Mouse (Mus musculus) heart, embryonic 11.5 days (tissue): ENCODE measurements around the gene Hibadh. TPM values are rescaled to one million over a fixed set of nuclear protein-coding genes. Genes with fewer than 3 reads are reported as not detected.

Source experiments
- ATAC-seq: fragments of 200-750 bp; cut with Nextera tagmentation; replicated peaks from 2 replicates; pipeline ENCODE4 v1.8.0; 2017; ENCODE audit warnings: moderate library complexity; ENCODE audit not compliant: insufficient number of reproducible peaks, low FRiP score, low TSS enrichment
- H3K27ac ChIP-seq: fragments of 300-500 bp; sonication (generic); 2 replicates; pipeline ENCODE4 v1.5.1; 2014; ENCODE audit warnings: mild to moderate bottlenecking, low read depth, low read length
- H3K27me3 ChIP-seq: fragments of 300-500 bp; sonication (generic); 2 replicates; pipeline ENCODE4 v1.6.1; 2014; ENCODE audit warnings: mild to moderate bottlenecking, low read length, mixed read lengths; ENCODE audit not compliant: control insufficient read depth, insufficient read depth
- H3K36me3 ChIP-seq: fragments of 300-500 bp; sonication (generic); 2 replicates; pipeline ENCODE4 v1.6.1; 2014; ENCODE audit warnings: mild to moderate bottlenecking, low read length, moderate library complexity, mixed read lengths; ENCODE audit not compliant: control insufficient read depth, insufficient read depth
- H3K4me1 ChIP-seq: fragments of 300-500 bp; sonication (generic); 2 replicates; pipeline ENCODE4 v1.6.1; 2014; ENCODE audit warnings: low read length; ENCODE audit not compliant: control insufficient read depth, insufficient read depth
- H3K4me2 ChIP-seq: fragments of 300-500 bp; sonication (generic); 2 replicates; pipeline ENCODE4 v1.6.1; 2014; ENCODE audit warnings: mild to moderate bottlenecking, moderate library complexity
- H3K4me3 ChIP-seq: fragments of 300-500 bp; sonication (generic); 2 replicates; pipeline ENCODE4 v1.5.1; 2014; ENCODE audit warnings: low read depth, low read length
- H3K9ac ChIP-seq: fragments of 300-500 bp; sonication (generic); 2 replicates; pipeline ENCODE4 v1.6.1; 2014; ENCODE audit warnings: mild to moderate bottlenecking, low read depth, low read length, moderate library complexity
- H3K9me3 ChIP-seq: fragments of 300-500 bp; sonication (generic); replicated peaks from 2 replicates; pipeline ENCODE4 v1.6.1; 2016; ENCODE audit warnings: low read length; ENCODE audit not compliant: control insufficient read depth
- WGBS: fragments of 180-500 bp; shearing (Covaris S2); extraction: QIAGEN DNeasy Blood & Tissue Kit; methylation state at CpG from one replicate; pipeline ENCODE4 v1.1.7; 2014; ENCODE audit not compliant: insufficient replicate concordance; 5-methylcytosine and 5-hydroxymethylcytosine counted together
- polyA plus RNA-seq: library from polyadenylated mRNA; unstranded; fragments of >200 nt; fragmentation: Nextera tagmentation; extraction: Ambion mirVana; gene quantifications from 2 replicates; pipeline ENCODE4 v1.2.1, GENCODE M21; 2014

Hibadh gene
- polyA plus RNA-seq, 1 experiment from 2014 or later = 86.9 TPM

DNA sequence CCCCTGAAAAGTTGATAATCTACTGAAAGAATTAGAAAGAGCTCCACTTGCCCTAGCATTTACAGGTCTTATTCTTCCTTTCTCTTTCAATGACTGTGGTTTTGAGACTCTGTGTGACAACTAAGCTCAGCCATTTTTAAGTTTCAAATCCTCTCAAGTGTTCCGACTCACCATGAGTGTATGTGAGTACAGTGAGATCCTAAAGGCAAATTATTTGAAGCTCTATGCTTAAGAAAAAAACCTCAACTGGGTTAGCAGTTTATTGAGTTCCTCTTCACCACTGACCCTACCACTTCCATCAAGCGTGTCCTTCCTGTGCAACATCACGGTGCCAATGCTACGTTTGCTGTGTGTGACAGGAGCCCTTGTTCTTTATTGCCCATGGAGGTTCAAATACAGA, 9.6 kb downstream of the Hibadh start:
- no peak for ATAC-seq
- Histone ChIP-seq H3K36me3 (no peaks in the 10 kb centered on the region), H3K27ac (no peak overlapping the region), H3K4me3 (no peak overlapping the region), H3K9me3 (no peaks in the 10 kb centered on the region), H3K27me3 (no peaks in the 10 kb centered on the region), H3K4me1 (no peaks in the 10 kb centered on the region), H3K4me2 (no peak overlapping the region), H3K9ac (no peak overlapping the region)
- 91% methylated on average over 4 of the region's 4 CpGs for WGBS

GRCm38 (mm10) chr6:52629180-52629579, 11.0 kb downstream of the Hibadh start:
- Histone ChIP-seq H3K4me2 (no peak overlapping the region), H3K36me3 (0 out of 2 replicates have a peak, but pooled peaks cover 2% of the 10 kb centered on the region), H3K9me3 (no peaks in the 10 kb centered on the region), H3K9ac (no peak overlapping the region), H3K27ac (no peak overlapping the region), H3K4me1 (no peaks in the 10 kb centered on the region), H3K4me3 (no peak overlapping the region), H3K27me3 (no peaks in the 10 kb centered on the region)
- no peak for ATAC-seq
- 93% methylated on average over 4 of the region's 4 CpGs for WGBS

DNA sequence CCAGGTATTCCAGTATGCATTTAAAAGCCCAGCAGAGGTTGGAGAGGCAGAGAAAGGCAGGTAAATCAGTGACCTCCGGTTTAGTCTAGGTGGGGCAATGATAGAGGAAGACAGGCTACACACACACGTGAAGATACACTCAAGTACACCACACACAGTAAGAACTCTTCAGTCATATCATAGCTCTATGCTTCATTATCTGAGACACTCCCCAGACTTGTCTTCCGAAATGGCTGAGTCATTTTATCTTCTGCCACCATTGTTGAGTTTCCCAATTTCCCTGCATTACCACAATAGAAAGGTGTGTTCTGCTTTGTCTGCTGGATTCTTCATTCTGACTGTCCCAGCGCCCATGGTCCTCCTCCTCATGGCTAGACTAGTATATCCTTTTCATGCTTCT, 13.5 kb downstream of the Hibadh start:
- no peak overlapping the region for H3K4me2 ChIP-seq
- H3K4me3 ChIP-seq = no peak overlapping the region
- H3K9me3 ChIP-seq = no peaks in the 10 kb centered on the region
- ATAC-seq = no peak
- H3K36me3 ChIP-seq = 0 out of 2 replicates have a peak, but pooled peaks cover 2% of the 10 kb centered on the region
- H3K4me1 ChIP-seq = 0 out of 2 replicates have a peak, but pooled peaks cover under 1% of the 10 kb centered on the region
- H3K9ac ChIP-seq = no peak overlapping the region
- H3K27ac ChIP-seq = no peak overlapping the region
- no peaks in the 10 kb centered on the region for H3K27me3 ChIP-seq
- WGBS = 85% methylated on average over 4 of the region's 4 CpGs

GRCm38 (mm10) chr6:52623741-52624140, 16.4 kb downstream of the Hibadh start:
- H3K9me3 ChIP-seq = no peaks in the 10 kb centered on the region
- no peak overlapping the region for H3K4me2 ChIP-seq
- no peak overlapping the region for H3K4me3 ChIP-seq
- H3K36me3 ChIP-seq = 0 out of 2 replicates have a peak, but pooled peaks cover 2% of the 10 kb centered on the region
- no peak overlapping the region for H3K9ac ChIP-seq
- H3K4me1 ChIP-seq = 0 out of 2 replicates have a peak, but pooled peaks cover 2% of the 10 kb centered on the region
- H3K27ac ChIP-seq = no peak overlapping the region
- no peak for ATAC-seq
- H3K27me3 ChIP-seq = no peaks in the 10 kb centered on the region
- WGBS = 90% methylated on average over 3 of the region's 3 CpGs

DNA sequence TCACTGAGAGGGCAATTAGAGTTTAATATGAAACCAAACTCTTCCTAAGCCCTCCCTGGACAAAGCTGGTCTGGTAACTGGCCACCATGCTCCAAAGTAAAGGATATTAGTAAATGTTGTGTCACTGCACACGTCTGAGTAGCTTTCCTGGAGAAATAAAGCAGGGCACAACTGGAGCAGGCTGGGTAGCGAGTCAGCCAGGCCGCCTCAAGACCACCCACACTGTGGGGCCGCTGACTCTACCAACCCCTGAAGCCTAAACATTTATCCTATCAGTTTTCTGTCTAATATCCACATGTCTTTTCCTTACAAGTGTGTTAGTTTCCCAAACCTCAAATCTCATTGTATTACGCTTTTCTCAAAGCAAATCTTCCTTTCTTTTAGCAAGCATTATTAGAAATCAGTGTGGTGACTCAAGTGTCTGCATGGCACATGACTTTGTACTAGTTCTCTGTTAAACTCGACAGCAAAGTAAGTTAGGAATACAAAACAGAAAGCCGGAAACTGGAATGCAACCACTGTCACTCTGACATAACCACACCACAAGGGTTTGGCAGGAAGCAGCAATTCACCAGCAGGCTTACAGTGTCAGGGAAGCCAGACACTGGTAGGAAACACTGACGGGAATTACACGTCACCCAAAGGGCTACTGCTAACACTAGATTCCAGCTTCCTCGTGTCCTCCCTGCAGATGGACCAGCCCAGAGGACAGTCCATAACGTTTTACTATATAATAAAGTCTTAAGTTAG, 18.3 kb downstream of the Hibadh start:
- 62% methylated on average over 11 of the region's 11 CpGs for WGBS
- ATAC-seq = no peak
- Histone ChIP-seq H3K4me2 (no peak overlapping the region), H3K9ac (no peak overlapping the region), H3K27ac (0 out of 2 replicates have a peak overlapping the region, but pooled peaks have one; percentile 3), H3K36me3 (0 out of 2 replicates have a peak, but pooled peaks cover 2% of the 10 kb centered on the region), H3K27me3 (no peaks in the 10 kb centered on the region), H3K4me3 (no peak overlapping the region), H3K9me3 (no peaks in the 10 kb centered on the region), H3K4me1 (0 out of 2 replicates have a peak, but pooled peaks cover 2% of the 10 kb centered on the region)

DNA sequence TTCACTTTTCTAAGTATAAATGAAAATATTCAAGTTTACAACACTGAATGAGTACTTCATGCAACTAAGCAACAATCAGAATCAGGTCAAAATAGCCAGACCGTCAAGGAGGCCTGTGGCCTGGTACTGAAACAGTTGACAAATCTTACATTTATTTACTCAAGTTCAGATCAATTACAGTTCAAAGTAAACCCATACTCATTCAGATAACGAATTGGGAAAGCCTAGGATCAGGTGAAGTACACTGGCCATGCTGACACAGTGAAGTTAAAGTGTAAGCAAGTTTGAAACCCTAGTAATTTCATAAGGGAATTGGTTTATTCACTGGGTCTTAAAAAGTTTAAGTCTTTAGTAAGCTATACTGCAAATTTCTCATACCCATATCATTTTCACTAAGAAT, 20.1 kb downstream of the Hibadh start:
- WGBS = 83% methylated on average over 2 of the region's 2 CpGs
- 0 out of 2 replicates have a peak, but pooled peaks cover 2% of the 10 kb centered on the region for H3K4me1 ChIP-seq
- no peaks in the 10 kb centered on the region for H3K27me3 ChIP-seq
- H3K4me2 ChIP-seq = no peak overlapping the region
- no peaks in the 10 kb centered on the region for H3K9me3 ChIP-seq
- H3K9ac ChIP-seq = no peak overlapping the region
- H3K36me3 ChIP-seq = 0 out of 2 replicates have a peak, but pooled peaks cover 2% of the 10 kb centered on the region
- H3K27ac ChIP-seq = no peak overlapping the region
- ATAC-seq = no peak
- no peak overlapping the region for H3K4me3 ChIP-seq

DNA sequence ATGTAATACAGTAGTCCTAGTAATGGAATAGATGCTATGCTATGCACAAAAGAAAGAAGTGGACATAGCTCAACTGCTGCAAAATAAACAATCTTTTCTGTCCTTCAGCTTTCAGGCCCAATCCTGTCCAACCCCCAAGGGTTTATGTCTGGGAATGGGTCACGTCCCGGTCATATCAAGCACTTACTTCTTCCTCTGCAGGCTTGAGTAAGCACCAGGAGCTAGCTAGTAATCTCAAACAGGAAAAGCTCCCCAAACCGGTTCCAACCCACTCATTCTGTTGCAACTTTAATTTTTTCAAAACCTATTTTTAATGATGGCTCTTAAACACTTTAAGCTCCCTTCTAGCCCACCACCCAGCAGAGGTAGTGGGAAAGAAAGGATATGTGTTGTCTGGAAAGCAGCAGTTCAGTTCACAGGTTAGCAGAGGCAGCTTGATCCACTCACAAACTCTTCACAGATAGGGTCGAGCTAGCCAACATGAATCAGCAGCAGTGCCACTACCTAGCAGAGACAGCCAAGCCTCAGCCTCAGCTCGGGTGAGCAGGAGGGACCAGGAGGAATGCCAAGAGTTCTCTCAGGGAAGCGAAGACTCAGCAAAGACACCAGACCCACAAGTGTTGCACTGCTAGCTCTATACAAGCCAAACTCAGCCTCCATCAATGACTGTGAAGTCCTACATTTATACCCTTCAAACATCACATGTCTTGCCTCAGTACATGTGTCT, 30.4 kb downstream of the Hibadh start:
- ATAC-seq = no peak
- 72% methylated on average over 6 of the region's 6 CpGs for WGBS
- Histone ChIP-seq H3K4me3 (no peak overlapping the region), H3K27me3 (no peaks in the 10 kb centered on the region), H3K36me3 (no peaks in the 10 kb centered on the region; the same call in 1 of the 2 replicates), H3K4me2 (no peak overlapping the region), H3K27ac (peak overlapping the region; percentile 30; the same call in 1 of the 2 replicates), H3K9ac (no peak overlapping the region), H3K9me3 (no peaks in the 10 kb centered on the region), H3K4me1 (no peaks in the 10 kb centered on the region)

GRCm38 (mm10) chr6:52608121-52608520, 32.1 kb downstream of the Hibadh start:
- no peak for ATAC-seq
- no peaks in the 10 kb centered on the region for H3K4me1 ChIP-seq
- H3K27ac ChIP-seq = no peak overlapping the region
- no peak overlapping the region for H3K9ac ChIP-seq
- no peaks in the 10 kb centered on the region; the same call in 1 of the 2 replicates for H3K36me3 ChIP-seq
- no peaks in the 10 kb centered on the region for H3K27me3 ChIP-seq
- no peak overlapping the region for H3K4me3 ChIP-seq
- H3K9me3 ChIP-seq = no peaks in the 10 kb centered on the region
- no peak overlapping the region for H3K4me2 ChIP-seq
- 86% methylated on average over 4 of the region's 4 CpGs for WGBS
